Mouse (Mus musculus) heart, embryonic 14.5 days (tissue): ENCODE measurements around the gene Smg1. TPM values are rescaled to one million over a fixed set of nuclear protein-coding genes. Genes with fewer than 3 reads are reported as not detected.
A peak's percentile ranks its signal among the peaks of the same experiment; 100 is the strongest.

Experiments
- ATAC-seq: fragments of 200-750 bp; cut with Nextera tagmentation; 2 replicates; pipeline ENCODE4 v1.8.0; 2017; ENCODE audit warnings: low read depth, moderate TSS enrichment; ENCODE audit not compliant: insufficient number of reproducible peaks, insufficient read depth, low FRiP score
- H3K27ac ChIP-seq, 2 experiments: fragments of 200-500 bp in 1 of 2; fragments of 300-500 bp in 1 of 2; sonication (generic) in 1 of 2; replicated peaks in 1 of 2; 2 replicates each; pipeline ENCODE4 v1.5.1; 2012 to 2014; ENCODE audit warnings: low read depth in 2 of 2, low read length in 2 of 2, control low read depth in 1 of 2, mild to moderate bottlenecking in 1 of 2, mixed read lengths in 1 of 2; ENCODE audit not compliant: control insufficient read depth in 1 of 2, insufficient read depth in 1 of 2
- H3K27me3 ChIP-seq: fragments of 300-500 bp; sonication (generic); 2 replicates; pipeline ENCODE4 v1.6.1; 2014; ENCODE audit warnings: mild to moderate bottlenecking, low read length, control low read depth; ENCODE audit not compliant: control insufficient read depth, insufficient read depth
- H3K36me3 ChIP-seq: fragments of 300-500 bp; sonication (generic); 2 replicates; pipeline ENCODE4 v1.6.1; 2014; ENCODE audit warnings: mild to moderate bottlenecking, control low read depth, low read length, mixed read lengths; ENCODE audit not compliant: control insufficient read depth, insufficient read depth
- H3K4me1 ChIP-seq, 2 experiments: fragments of 200-500 bp in 1 of 2; fragments of 300-500 bp in 1 of 2; sonication (generic) in 1 of 2; 2 replicates each; pipeline ENCODE4 v1.6.1; 2012 to 2014; ENCODE audit warnings: low read length in 2 of 2, control low read depth in 1 of 2, mixed read lengths in 1 of 2; ENCODE audit not compliant: control insufficient read depth in 2 of 2, insufficient read depth in 2 of 2
- H3K4me2 ChIP-seq: fragments of 300-500 bp; sonication (generic); 2 replicates; pipeline ENCODE4 v1.6.1; 2014; ENCODE audit warnings: mild to moderate bottlenecking, low read length
- H3K4me3 ChIP-seq, 2 experiments: fragments of 200-500 bp in 1 of 2; fragments of 300-500 bp in 1 of 2; sonication (generic) in 1 of 2; 2 replicates each; pipeline ENCODE4 v1.5.1; 2012 to 2014; ENCODE audit warnings: low read length in 2 of 2, mild to moderate bottlenecking in 2 of 2, control low read depth in 1 of 2, low read depth in 1 of 2, moderate library complexity in 1 of 2; ENCODE audit not compliant: control insufficient read depth in 1 of 2, insufficient read depth in 1 of 2
- H3K9ac ChIP-seq: fragments of 300-500 bp; sonication (generic); 2 replicates; pipeline ENCODE4 v1.6.1; 2014; ENCODE audit warnings: mild to moderate bottlenecking, low read length
- H3K9me3 ChIP-seq: fragments of 300-500 bp; sonication (generic); 2 replicates; pipeline ENCODE4 v1.6.1; 2016; ENCODE audit warnings: low read length, control low read depth; ENCODE audit not compliant: control insufficient read depth
- WGBS: fragments of 180-500 bp; shearing (Covaris S2); extraction: QIAGEN DNeasy Blood & Tissue Kit; methylation state at CpG from one replicate; pipeline ENCODE4 v1.1.7; 2014; 5-methylcytosine and 5-hydroxymethylcytosine counted together
- polyA plus RNA-seq: library from polyadenylated mRNA; unstranded; fragments of >200 nt; fragmentation: Nextera tagmentation; extraction: Ambion mirVana; gene quantifications from 2 replicates; pipeline ENCODE4 v1.2.1, GENCODE M21; 2014

Gene Smg1
- polyA plus RNA-seq: 18.8 and 20.3 TPM in 2 replicates

- Histone ChIP-seq H3K9me3 (no peaks in the 10 kb centered on the region), H3K4me3 (peak within 1 kb of the TSS; percentile 68 to 96), H3K27me3 (no peaks in the 10 kb centered on the region), H3K9ac (peak within 1 kb of the TSS; percentile 98), H3K4me1 (peaks cover 2 to 10% of the 10 kb centered on the region in 2 experiments; a peak in 3 of 4 replicates), H3K4me2 (peak within 1 kb of the TSS; percentile 78), H3K36me3 (no peaks in the 10 kb centered on the region), H3K27ac (peak within 1 kb of the TSS; percentile 76 to 98)
- peak; percentile 97 for ATAC-seq
- 2% methylated on average over 70 of the region's 79 CpGs for WGBS
These were observed at the start of gene Smg1 for GRCm38 (mm10) chr7:118243453-118244385. Gene Smg1 (minus strand): TSS chr7:118243670.

- WGBS: 89% methylated on average over 2 of the region's 2 CpGs
- no peak for ATAC-seq
These were observed 39.7 kb upstream of the Smg1 start for GRCm38 (mm10) chr7:118283186-118283585.

GRCm38 (mm10) chr7:118282543-118282942 is 39.1 kb upstream of the Smg1 start:
- no peaks in the 10 kb centered on the region for H3K36me3 ChIP-seq
- no peak for ATAC-seq
- WGBS: 68% methylated on average over 9 of the region's 9 CpGs

More at GRCm38 (mm10) chr7:118283186-118283585, 39.7 kb upstream of the Smg1 start:
- no peaks in the 10 kb centered on the region for H3K9me3 ChIP-seq
- H3K4me3 ChIP-seq: no peak overlapping the region
- no peaks in the 10 kb centered on the region for H3K27me3 ChIP-seq
- H3K4me1 ChIP-seq: no peaks in the 10 kb centered on the region
- no peak overlapping the region for H3K27ac ChIP-seq
- H3K9ac ChIP-seq: no peak overlapping the region
- no peak overlapping the region for H3K4me2 ChIP-seq
- H3K36me3 ChIP-seq: no peaks in the 10 kb centered on the region

GRCm38 (mm10) chr7:118279521-118279920 is 36.1 kb upstream of the Smg1 start:
- ATAC-seq: no peak
- WGBS: 61% methylated on average over 3 of the region's 3 CpGs
- H3K36me3 ChIP-seq: no peaks in the 10 kb centered on the region

More at GRCm38 (mm10) chr7:118282543-118282942, 39.1 kb upstream of the Smg1 start:
- Histone ChIP-seq H3K4me3 (no peak overlapping the region), H3K27me3 (no peaks in the 10 kb centered on the region), H3K9ac (no peak overlapping the region), H3K27ac (no peak overlapping the region), H3K4me1 (no peaks in the 10 kb centered on the region), H3K9me3 (no peaks in the 10 kb centered on the region), H3K4me2 (no peak overlapping the region)

GRCm38 (mm10) chr7:118277335-118277910 is 34.0 kb upstream of the Smg1 start:
- H3K4me2 ChIP-seq: no peak overlapping the region
- H3K36me3 ChIP-seq: no peaks in the 10 kb centered on the region
- H3K9me3 ChIP-seq: no peaks in the 10 kb centered on the region
- no peak overlapping the region for H3K9ac ChIP-seq
- peaks cover 0 to 3% of the 10 kb centered on the region in 2 experiments; a peak in 1 of 4 replicates for H3K4me1 ChIP-seq
- H3K4me3 ChIP-seq: no peak overlapping the region
- 77% methylated on average over 11 of the region's 11 CpGs for WGBS
- H3K27ac ChIP-seq: no peak overlapping the region
- no peaks in the 10 kb centered on the region for H3K27me3 ChIP-seq
- ATAC-seq: no peak

More at GRCm38 (mm10) chr7:118279521-118279920, 36.1 kb upstream of the Smg1 start:
- no peak overlapping the region for H3K4me3 ChIP-seq
- H3K9me3 ChIP-seq: no peaks in the 10 kb centered on the region
- no peaks in the 10 kb centered on the region for H3K27me3 ChIP-seq
- H3K4me1 ChIP-seq: peaks cover 0 to 3% of the 10 kb centered on the region in 2 experiments; a peak in 1 of 4 replicates
- no peak overlapping the region for H3K9ac ChIP-seq
- H3K4me2 ChIP-seq: no peak overlapping the region
- no peak overlapping the region for H3K27ac ChIP-seq

- H3K27me3 ChIP-seq: no peaks in the 10 kb centered on the region
- no peak overlapping the region for H3K9ac ChIP-seq
- no peaks in the 10 kb centered on the region for H3K9me3 ChIP-seq
- H3K27ac ChIP-seq: no peak overlapping the region
- no peak overlapping the region for H3K4me3 ChIP-seq
- 75% methylated on average over 15 of the region's 15 CpGs for WGBS
- H3K4me1 ChIP-seq: peaks cover 0 to 3% of the 10 kb centered on the region in 2 experiments; a peak in 1 of 4 replicates
- H3K36me3 ChIP-seq: no peaks in the 10 kb centered on the region
- H3K4me2 ChIP-seq: no peak overlapping the region
- no peak for ATAC-seq
These were observed 33.3 kb upstream of the Smg1 start for GRCm38 (mm10) chr7:118276684-118277334.

GRCm38 (mm10) chr7:118275265-118275664 is 31.8 kb upstream of the Smg1 start:
- Histone ChIP-seq H3K27ac (no peak overlapping the region), H3K27me3 (no peaks in the 10 kb centered on the region), H3K4me2 (no peak overlapping the region), H3K9ac (no peak overlapping the region), H3K36me3 (no peaks in the 10 kb centered on the region), H3K4me1 (peaks cover 0 to 3% of the 10 kb centered on the region in 2 experiments; a peak in 1 of 4 replicates), H3K9me3 (no peaks in the 10 kb centered on the region), H3K4me3 (no peak overlapping the region)
- ATAC-seq: no peak
- 69% methylated on average over 6 of the region's 6 CpGs for WGBS
